Mouse (Mus musculus) hindbrain, embryonic 12.5 days (tissue): ENCODE data around the gene Uqcrc1. TPM values are rescaled to one million over a fixed set of nuclear protein-coding genes. Genes with fewer than 3 reads are reported as not detected.

Experiments
- ATAC-seq: fragments of 200-750 bp; cut with Nextera tagmentation; 2 replicates; pipeline ENCODE4 v1.8.0; 2017; ENCODE audit warnings: moderate TSS enrichment; ENCODE audit not compliant: low FRiP score
- H3K27ac ChIP-seq: fragments of 300-500 bp; sonication (generic); 2 replicates; pipeline ENCODE4 v1.5.1; 2016; ENCODE audit warnings: mild to moderate bottlenecking
- H3K27me3 ChIP-seq: fragments of 300-500 bp; sonication (generic); 2 replicates; pipeline ENCODE4 v1.6.1; 2016; ENCODE audit warnings: mild to moderate bottlenecking
- H3K36me3 ChIP-seq: fragments of 300-500 bp; sonication (generic); 2 replicates; pipeline ENCODE4 v1.6.1; 2016; ENCODE audit warnings: mild to moderate bottlenecking
- H3K4me1 ChIP-seq: fragments of 300-500 bp; sonication (generic); 2 replicates; pipeline ENCODE4 v1.6.1; 2016
- H3K4me2 ChIP-seq: fragments of 300-500 bp; sonication (generic); replicated peaks from 2 replicates; pipeline ENCODE4 v1.6.1; 2016; ENCODE audit warnings: mild to moderate bottlenecking
- H3K4me3 ChIP-seq: fragments of 300-500 bp; sonication (generic); 2 replicates; pipeline ENCODE4 v1.5.1; 2016; ENCODE audit warnings: mild to moderate bottlenecking
- H3K9ac ChIP-seq: fragments of 300-500 bp; sonication (generic); 2 replicates; pipeline ENCODE4 v1.6.1; 2016; ENCODE audit warnings: mild to moderate bottlenecking, moderate library complexity
- H3K9me3 ChIP-seq: fragments of 300-500 bp; sonication (generic); replicated peaks from 2 replicates; pipeline ENCODE4 v1.6.1; 2016; ENCODE audit warnings: mild to moderate bottlenecking
- WGBS: fragments of 180-500 bp; shearing (Covaris S2); methylation state at CpG from one replicate; pipeline ENCODE4 v1.1.7; 2016; 5-methylcytosine and 5-hydroxymethylcytosine counted together
- microRNA counts: library from miRNA; unstranded; fragments of <30 nt; microRNA quantifications from one replicate; lab custom pipeline; 2017
- microRNA-seq: library from miRNA; unstranded; fragments of <30 nt; microRNA quantifications from one replicate; pipeline ENCODE4, GENCODE M21; 2017
- polyA plus RNA-seq: library from polyadenylated mRNA; unstranded; fragments of >200 nt; fragmentation: Nextera tagmentation; extraction: Ambion mirVana; gene quantifications from 2 replicates; pipeline ENCODE4 v1.2.1, GENCODE M21; 2016

Gene Uqcrc1
- polyA plus RNA-seq, 1 experiment from 2014 or later = 367 TPM

GRCm38 (mm10) chr9:108989802-108990461 lies 53.5 kb downstream of the Uqcrc1 start:
- no peak overlapping the region for H3K4me3 ChIP-seq
- H3K36me3 ChIP-seq = no peaks in the 10 kb centered on the region
- peaks cover 18% of the 10 kb centered on the region for H3K4me1 ChIP-seq
- WGBS = 84% methylated on average over 4 of the region's 4 CpGs
- no peaks in the 10 kb centered on the region for H3K27me3 ChIP-seq
- no peaks in the 10 kb centered on the region for H3K9me3 ChIP-seq
- no peak overlapping the region for H3K27ac ChIP-seq
- no peak for ATAC-seq
- no peak overlapping the region for H3K4me2 ChIP-seq
- H3K9ac ChIP-seq = no peak overlapping the region

- no peak for ATAC-seq
- WGBS = 69% methylated on average over 7 of the region's 7 CpGs
Measured at GRCm38 (mm10) chr9:108990462-108990820, 54.0 kb downstream of the Uqcrc1 start.

GRCm38 (mm10) chr9:108991428-108992084 lies 55.1 kb downstream of the Uqcrc1 start, which contains the start of gene Pfkfb4:
Pfkfb4 (plus strand) TSS chr9:108991778.
- Histone ChIP-seq H3K27ac (peak within 1 kb of the TSS; percentile 85), H3K9ac (peak within 1 kb of the TSS; percentile 59), H3K4me3 (peak within 1 kb of the TSS; percentile 53), H3K27me3 (no peaks in the 10 kb centered on the region), H3K4me2 (peak within 1 kb of the TSS; percentile 71), H3K4me1 (peaks cover 18% of the 10 kb centered on the region), H3K36me3 (no peaks in the 10 kb centered on the region), H3K9me3 (no peaks in the 10 kb centered on the region)
- 2% methylated on average over 31 of the region's 31 CpGs for WGBS
- peak; percentile 97 for ATAC-seq

More at GRCm38 (mm10) chr9:108990462-108990820, 54.0 kb downstream of the Uqcrc1 start:
- Histone ChIP-seq H3K4me2 (no peak overlapping the region), H3K27me3 (no peaks in the 10 kb centered on the region), H3K4me3 (no peak overlapping the region), H3K9ac (no peak overlapping the region), H3K27ac (no peak overlapping the region), H3K4me1 (peaks cover 18% of the 10 kb centered on the region), H3K36me3 (no peaks in the 10 kb centered on the region), H3K9me3 (no peaks in the 10 kb centered on the region)

GRCm38 (mm10) chr9:108992085-108992469 lies 55.6 kb downstream of the Uqcrc1 start:
- H3K27ac ChIP-seq = peak overlapping the region; percentile 64; the same call in 1 of the 2 replicates

GRCm38 (mm10) chr9:108992620-108993361 lies 56.4 kb downstream of the Uqcrc1 start:
- H3K27me3 ChIP-seq = no peaks in the 10 kb centered on the region
- H3K9ac ChIP-seq = no peak overlapping the region
- H3K27ac ChIP-seq = no peak overlapping the region
- peaks cover 17% of the 10 kb centered on the region for H3K4me1 ChIP-seq
- no peak for ATAC-seq
- H3K36me3 ChIP-seq = no peaks in the 10 kb centered on the region
- H3K9me3 ChIP-seq = no peaks in the 10 kb centered on the region
- peak overlapping the region; percentile 71 for H3K4me2 ChIP-seq
- H3K4me3 ChIP-seq = peak overlapping the region; percentile 53
- 84% methylated on average over 9 of the region's 9 CpGs for WGBS

More at GRCm38 (mm10) chr9:108992085-108992469, 55.6 kb downstream of the Uqcrc1 start:
- Histone ChIP-seq H3K4me3 (peak overlapping the region; percentile 53), H3K36me3 (no peaks in the 10 kb centered on the region), H3K4me2 (peak overlapping the region; percentile 71), H3K4me1 (peaks cover 18% of the 10 kb centered on the region), H3K9ac (peak overlapping the region; percentile 59), H3K27me3 (no peaks in the 10 kb centered on the region), H3K9me3 (no peaks in the 10 kb centered on the region)
- 10% methylated on average over 18 of the region's 18 CpGs for WGBS
- ATAC-seq = peak; percentile 48; the same call in 1 of the 2 replicates

- ATAC-seq = no peak
- Histone ChIP-seq H3K27me3 (no peaks in the 10 kb centered on the region), H3K4me1 (peaks cover 9% of the 10 kb centered on the region), H3K4me3 (no peak overlapping the region), H3K4me2 (no peak overlapping the region), H3K9ac (no peak overlapping the region), H3K27ac (no peak overlapping the region), H3K9me3 (no peaks in the 10 kb centered on the region), H3K36me3 (no peaks in the 10 kb centered on the region)
- 71% methylated on average over 9 of the region's 9 CpGs for WGBS
Measured at GRCm38 (mm10) chr9:108996411-108996810, 60.0 kb downstream of the Uqcrc1 start.

- Histone ChIP-seq H3K4me3 (no peak overlapping the region), H3K4me1 (no peaks in the 10 kb centered on the region), H3K27ac (no peak overlapping the region; the same call in 1 of the 2 replicates), H3K27me3 (no peaks in the 10 kb centered on the region), H3K4me2 (no peak overlapping the region), H3K36me3 (no peaks in the 10 kb centered on the region), H3K9ac (no peak overlapping the region), H3K9me3 (no peaks in the 10 kb centered on the region)
- WGBS = 82% methylated on average over 19 of the region's 19 CpGs
- ATAC-seq = no peak
Measured at GRCm38 (mm10) chr9:108998287-108999166, 62.1 kb downstream of the Uqcrc1 start.

GRCm38 (mm10) chr9:108999167-108999526 lies 62.7 kb downstream of the Uqcrc1 start:
- Histone ChIP-seq H3K36me3 (no peaks in the 10 kb centered on the region), H3K4me1 (no peaks in the 10 kb centered on the region), H3K27me3 (no peaks in the 10 kb centered on the region), H3K4me2 (no peak overlapping the region), H3K27ac (no peak overlapping the region), H3K9ac (no peak overlapping the region), H3K4me3 (no peak overlapping the region), H3K9me3 (no peaks in the 10 kb centered on the region)
- ATAC-seq = no peak
- 71% methylated on average over 4 of the region's 4 CpGs for WGBS

MicroRNAs within 50 kb of the gene (microRNA counts, 519-probe panel; counts per million panel counts)
- microRNA mmu-miR-711 (lab: Ali Mortazavi, UCI) = 470 counts per million, percentile 58 among the panel's probes with 10 or more counts

Small RNA genes lying within 50 kb of the gene (microRNA-seq; reads per million reads assigned to microRNA genes)
- not detected for gene Mir711

Other genes starting within 250 kb of the Uqcrc1 start
- 59.3 and 63.8 TPM in 2 replicates for gene Prkar2a, start 247.3 kb upstream of the Uqcrc1 start, polyA plus RNA-seq
- 140 and 154 TPM in 2 replicates for gene Ip6k2, start 152.8 kb upstream of the Uqcrc1 start, polyA plus RNA-seq
- gene Nckipsd, start 128.3 kb upstream of the Uqcrc1 start, polyA plus RNA-seq = 20.2 and 23.3 TPM in 2 replicates
- 11.9 TPM in 2 replicates for gene Celsr3, start 110.3 kb upstream of the Uqcrc1 start, polyA plus RNA-seq
- gene Slc26a6, start 83.3 kb upstream of the Uqcrc1 start, polyA plus RNA-seq = 12.7 and 16.5 TPM in 2 replicates
- gene Tmem89, start 22.0 kb upstream of the Uqcrc1 start, polyA plus RNA-seq = 0.44 and 0.48 TPM in 2 replicates
- gene Col7a1, start 17.0 kb downstream of the Uqcrc1 start, polyA plus RNA-seq = 3.1 and 3.9 TPM in 2 replicates
- not detected in 2 replicates for gene Ucn2, start 49.4 kb downstream of the Uqcrc1 start, polyA plus RNA-seq
- gene Pfkfb4, start 55.1 kb downstream of the Uqcrc1 start, polyA plus RNA-seq = 20.1 and 24.0 TPM in 2 replicates
- gene Shisa5, start 101.9 kb downstream of the Uqcrc1 start, polyA plus RNA-seq = 52.3 and 56.6 TPM in 2 replicates
- gene Trex1, start 123.1 kb downstream of the Uqcrc1 start, polyA plus RNA-seq = 8.0 and 9.9 TPM in 2 replicates
- gene Atrip, start 137.5 kb downstream of the Uqcrc1 start, polyA plus RNA-seq = 29.3 and 31.8 TPM in 2 replicates
- 11.9 and 12.1 TPM in 2 replicates for gene Ccdc51, start 145.9 kb downstream of the Uqcrc1 start, polyA plus RNA-seq
- 746 and 747 TPM in 2 replicates for gene Tma7, start 146.0 kb downstream of the Uqcrc1 start, polyA plus RNA-seq
- gene Plxnb1, start 158.8 kb downstream of the Uqcrc1 start, polyA plus RNA-seq = 38.4 and 41.2 TPM in 2 replicates
- not detected in 2 replicates for gene Fbxw21, start 225.4 kb downstream of the Uqcrc1 start, polyA plus RNA-seq